9 mouse cellular contexts compared by ENCODE assay signal in the genomic region with DNA sequence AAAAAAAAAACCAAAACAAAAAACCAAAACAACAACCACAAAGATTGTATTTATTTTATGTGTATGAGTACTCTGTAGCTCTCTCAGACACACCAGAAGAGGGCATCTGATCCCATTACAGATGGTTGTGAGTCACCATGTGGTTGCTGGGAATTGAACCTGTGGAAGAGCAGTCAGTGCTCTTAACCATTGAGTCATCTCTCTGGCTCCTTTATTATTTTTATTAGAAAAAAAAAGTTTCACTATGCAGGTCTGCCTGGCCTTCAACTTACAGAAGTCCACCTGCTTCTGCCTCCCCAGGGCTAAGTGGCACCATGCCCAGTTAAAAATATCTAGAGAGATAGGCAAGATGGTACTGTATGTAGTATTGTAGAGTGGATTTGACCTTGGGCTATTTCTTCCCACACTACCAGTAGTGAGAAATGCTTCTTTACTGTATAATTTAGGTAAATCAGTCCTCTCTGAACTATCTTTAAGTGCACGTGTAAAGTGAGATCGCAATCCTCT. TPM values are rescaled to one million over a fixed set of nuclear protein-coding genes. Genes with fewer than 3 reads are reported as not detected.
DNase-seq lines count a peak whose midpoint lies in the region; ATAC-seq and TF ChIP-seq lines count a peak whose summit lies in the region.
"Had no signal": no experiment of that assay in that cellular context is flagged by ENCODE, and none has a peak within 500 bp of the region (broad histone marks: within the 10 kb centered on the region; RNA-seq: fewer than 3 reads in every experiment).

No protein-coding gene starts in this region.

- H3K9ac ChIP-seq in kidney, postnatal 0 days (ENCODE audit: low read depth, low read length): peak overlapping the region; percentile 94; the same call in 1 of the 2 replicates
- H3K9ac ChIP-seq in embryonic facial prominence, embryonic 11.5 days (replicated peaks; ENCODE audit: low read length): peak overlapping the region; percentile 93
- peak overlapping the region; percentile 96 for H3K9ac ChIP-seq in intestine, embryonic 16.5 days (ENCODE audit: low read depth, low read length)
- H3K9ac ChIP-seq in neural tube, embryonic 13.5 days: peak overlapping the region; percentile 89; the same call in 1 of the 2 replicates

- no peak for TF ChIP-seq CTCF in kidney, postnatal 0 days (IDR thresholded peaks at IDR 0.05; ENCODE audit: low read depth)

- H3K36me3 ChIP-seq in kidney, postnatal 0 days (ENCODE audit: insufficient read depth, low read length): peaks cover 3% of the 10 kb centered on the region; the same call in 1 of the 2 replicates
- no peaks in the 10 kb centered on the region; the same call in none of the 2 replicates for H3K36me3 ChIP-seq in embryonic facial prominence, embryonic 11.5 days (replicated peaks; ENCODE audit: control insufficient read depth, insufficient read depth, low read depth, low read length)
- H3K36me3 ChIP-seq in intestine, embryonic 16.5 days (ENCODE audit: control insufficient read depth, insufficient read depth, low read length): 0 out of 2 replicates have a peak, but pooled peaks cover 1% of the 10 kb centered on the region
- peaks cover 20% of the 10 kb centered on the region for H3K36me3 ChIP-seq in neural tube, embryonic 13.5 days

- H3K4me1 ChIP-seq in kidney, postnatal 0 days (replicated peaks; ENCODE audit: insufficient read depth, low read length): peaks cover 19% of the 10 kb centered on the region; the same call in 1 of the 2 replicates
- H3K4me1 ChIP-seq in embryonic facial prominence, embryonic 11.5 days (ENCODE audit: control insufficient read depth, insufficient read depth, low read length): peaks cover 5% of the 10 kb centered on the region; the same call in 1 of the 2 replicates
- peaks cover 18% of the 10 kb centered on the region for H3K4me1 ChIP-seq in intestine, embryonic 16.5 days (ENCODE audit: control insufficient read depth, insufficient read depth, low read length)
- H3K4me1 ChIP-seq in neural tube, embryonic 13.5 days (replicated peaks): peaks cover 31% of the 10 kb centered on the region

- no peak for DNase-seq in kidney, postnatal 0 days (ENCODE audit: low spot score)
- no peak for DNase-seq in kidney, postnatal 36 days
- no peak for DNase-seq in embryonic facial prominence, embryonic 11.5 days (ENCODE audit: low spot score)
- DNase-seq in spleen, postnatal 10 days (ENCODE audit: low spot score in 2 of 2): no peak
- DNase-seq in layer of hippocampus, adult 18-20 months (ENCODE audit: low spot score in 2 of 2): no peak
- DNase-seq in cerebellum, postnatal 4 days (ENCODE audit: low spot score in 2 of 2): no peak
- DNase-seq: adrenal gland, postnatal 10 days had no signal

- ATAC-seq in kidney, postnatal 0 days (replicated peaks; ENCODE audit: low FRiP score, low read depth): no peak
- no peak for ATAC-seq in embryonic facial prominence, embryonic 11.5 days (replicated peaks; ENCODE audit: insufficient number of reproducible peaks, low FRiP score, low TSS enrichment, low read depth)
- no peak for ATAC-seq in intestine, embryonic 16.5 days
- ATAC-seq in neural tube, embryonic 13.5 days (ENCODE audit: low read depth): no peak

- peak overlapping the region; percentile 94 for H3K27ac ChIP-seq in kidney, postnatal 0 days
- H3K27ac ChIP-seq in embryonic facial prominence, embryonic 11.5 days (replicated peaks; ENCODE audit: low read depth, low read length): peak overlapping the region; percentile 77; the same call in 1 of the 2 replicates
- H3K27ac ChIP-seq in intestine, embryonic 16.5 days (ENCODE audit: low read length): peak overlapping the region; percentile 97
- H3K27ac ChIP-seq in neural tube, embryonic 13.5 days (replicated peaks): peak overlapping the region; percentile 84

- H3K4me2 ChIP-seq in kidney, postnatal 0 days (ENCODE audit: low read length): peak overlapping the region; percentile 74
- peak overlapping the region; percentile 87 for H3K4me2 ChIP-seq in embryonic facial prominence, embryonic 11.5 days (ENCODE audit: low read depth, low read length)
- H3K4me2 ChIP-seq in intestine, embryonic 16.5 days (ENCODE audit: low read depth, low read length): peak overlapping the region; percentile 91
- peak overlapping the region; percentile 70 for H3K4me2 ChIP-seq in neural tube, embryonic 13.5 days

- peak overlapping the region; percentile 88; the same call in 1 of the 2 replicates for H3K4me3 ChIP-seq in kidney, postnatal 0 days (replicated peaks; ENCODE audit: low read depth, low read length)
- H3K4me3 ChIP-seq in embryonic facial prominence, embryonic 11.5 days (ENCODE audit: low read depth, low read length): peak overlapping the region; percentile 84
- no peak overlapping the region; the same call in 1 of the 2 replicates for H3K4me3 ChIP-seq in intestine, embryonic 16.5 days (ENCODE audit: low read length)
- H3K4me3 ChIP-seq in neural tube, embryonic 13.5 days: peak overlapping the region; percentile 71

- 27% methylated on average over 2 of the region's 2 CpGs for WGBS in kidney, postnatal 0 days
- WGBS in embryonic facial prominence, embryonic 11.5 days: 40% methylated on average over 2 of the region's 2 CpGs
- 41% methylated on average over 2 of the region's 2 CpGs for WGBS in intestine, embryonic 16.5 days
- WGBS in neural tube, embryonic 13.5 days: 47% methylated on average over 2 of the region's 2 CpGs

- no peaks in the 10 kb centered on the region for H3K27me3 ChIP-seq in kidney, postnatal 0 days (ENCODE audit: insufficient read depth, low read length)
- H3K27me3 ChIP-seq in embryonic facial prominence, embryonic 11.5 days (ENCODE audit: control insufficient read depth, insufficient read depth, low read length): no peaks in the 10 kb centered on the region
- H3K27me3 ChIP-seq in intestine, embryonic 16.5 days (replicated peaks; ENCODE audit: control insufficient read depth, insufficient read depth, low read length): no peaks in the 10 kb centered on the region
- no peaks in the 10 kb centered on the region for H3K27me3 ChIP-seq in neural tube, embryonic 13.5 days

- H3K9me3 ChIP-seq in kidney, postnatal 0 days (replicated peaks; ENCODE audit: low read length): no peaks in the 10 kb centered on the region
- H3K9me3 ChIP-seq in embryonic facial prominence, embryonic 11.5 days (replicated peaks; ENCODE audit: control insufficient read depth, low read length): no peaks in the 10 kb centered on the region
- H3K9me3 ChIP-seq in intestine, embryonic 16.5 days (ENCODE audit: control insufficient read depth, low read length): no peaks in the 10 kb centered on the region
- H3K9me3 ChIP-seq in neural tube, embryonic 13.5 days: no peaks in the 10 kb centered on the region

RNA-seq across cellular contexts. Expression of gene Zfp771, which starts 0.7 kb away (rescaled TPM):
- 46.2 and 49.3 TPM in 2 replicates for polyA plus RNA-seq in kidney, postnatal 0 days (2015; fragmentation: Nextera tagmentation; extraction: Ambion mirVana)
- polyA plus RNA-seq in embryonic facial prominence, embryonic 11.5 days (2014; fragmentation: Nextera tagmentation; extraction: Ambion mirVana): 63.2 and 65.3 TPM in 2 replicates
- polyA plus RNA-seq in intestine, embryonic 16.5 days (2015; fragmentation: Nextera tagmentation; extraction: Ambion mirVana): 34.2 and 37.8 TPM in 2 replicates
- 55.0 and 62.4 TPM in 2 replicates for polyA plus RNA-seq in neural tube, embryonic 13.5 days (2015; fragmentation: Nextera tagmentation; extraction: Ambion mirVana)
- 10 to 100 TPM; 62.6 to 66.0 TPM for total RNA-seq in layer of hippocampus, adult 18-20 months (2021)

RNA-seq across cellular contexts. Expression of gene Sept1, which starts 10.5 kb away (rescaled TPM):
- polyA plus RNA-seq in kidney, postnatal 0 days (2015; fragmentation: Nextera tagmentation; extraction: Ambion mirVana): 16.7 and 20.5 TPM in 2 replicates
- 21.0 and 24.6 TPM in 2 replicates for polyA plus RNA-seq in embryonic facial prominence, embryonic 11.5 days (2014; fragmentation: Nextera tagmentation; extraction: Ambion mirVana)
- polyA plus RNA-seq in intestine, embryonic 16.5 days (2015; fragmentation: Nextera tagmentation; extraction: Ambion mirVana): 15.4 and 16.3 TPM in 2 replicates
- 16.2 and 23.7 TPM in 2 replicates for polyA plus RNA-seq in neural tube, embryonic 13.5 days (2015; fragmentation: Nextera tagmentation; extraction: Ambion mirVana)
- 1 to 10 TPM; 5.9 to 7.9 TPM for total RNA-seq in layer of hippocampus, adult 18-20 months (2021)

RNA-seq across cellular contexts. Expression of gene Zfp553, which starts 10.6 kb away (rescaled TPM):
- 22.3 and 25.1 TPM in 2 replicates for polyA plus RNA-seq in kidney, postnatal 0 days (2015; fragmentation: Nextera tagmentation; extraction: Ambion mirVana)
- 20.9 and 22.5 TPM in 2 replicates for polyA plus RNA-seq in embryonic facial prominence, embryonic 11.5 days (2014; fragmentation: Nextera tagmentation; extraction: Ambion mirVana)
- 21.6 and 23.6 TPM in 2 replicates for polyA plus RNA-seq in intestine, embryonic 16.5 days (2015; fragmentation: Nextera tagmentation; extraction: Ambion mirVana)
- 54.7 and 58.0 TPM in 2 replicates for polyA plus RNA-seq in neural tube, embryonic 13.5 days (2015; fragmentation: Nextera tagmentation; extraction: Ambion mirVana)
- total RNA-seq in layer of hippocampus, adult 18-20 months (2021): 10 to 100 TPM; 22.4 TPM

RNA-seq across cellular contexts. Expression of gene Dctpp1, which starts 17.1 kb away (rescaled TPM):
- polyA plus RNA-seq in kidney, postnatal 0 days (2015; fragmentation: Nextera tagmentation; extraction: Ambion mirVana): 146 and 157 TPM in 2 replicates
- 253 and 266 TPM in 2 replicates for polyA plus RNA-seq in embryonic facial prominence, embryonic 11.5 days (2014; fragmentation: Nextera tagmentation; extraction: Ambion mirVana)
- polyA plus RNA-seq in intestine, embryonic 16.5 days (2015; fragmentation: Nextera tagmentation; extraction: Ambion mirVana): 176 and 195 TPM in 2 replicates
- polyA plus RNA-seq in neural tube, embryonic 13.5 days (2015; fragmentation: Nextera tagmentation; extraction: Ambion mirVana): 102 and 110 TPM in 2 replicates
- total RNA-seq in layer of hippocampus, adult 18-20 months (2021): 10 to 100 TPM; 22.0 to 22.8 TPM

RNA-seq across cellular contexts. Expression of gene Sephs2, which starts 30.4 kb away (rescaled TPM):
- polyA plus RNA-seq in kidney, postnatal 0 days (2015; fragmentation: Nextera tagmentation; extraction: Ambion mirVana): 207 and 215 TPM in 2 replicates
- 92.4 and 102 TPM in 2 replicates for polyA plus RNA-seq in embryonic facial prominence, embryonic 11.5 days (2014; fragmentation: Nextera tagmentation; extraction: Ambion mirVana)
- polyA plus RNA-seq in intestine, embryonic 16.5 days (2015; fragmentation: Nextera tagmentation; extraction: Ambion mirVana): 187 and 224 TPM in 2 replicates
- polyA plus RNA-seq in neural tube, embryonic 13.5 days (2015; fragmentation: Nextera tagmentation; extraction: Ambion mirVana): 61.4 and 65.2 TPM in 2 replicates
- total RNA-seq in layer of hippocampus, adult 18-20 months (2021): 10 to 100 TPM; 35.0 to 38.6 TPM
